Mouse (Mus musculus): ENCODE measurements around the gene Fbxw9.

Fbxw9 gene

GRCm38 (mm10) chr8:85084633-85085032, 24.8 kb downstream of the Fbxw9 start:
- DNase-seq (ENCODE audit: low spot score), result no peak

- DNase-seq (ENCODE audit: low spot score), result no peak
Measured at GRCm38 (mm10) chr8:85086238-85086637, 26.4 kb downstream of the Fbxw9 start.

- no peak for DNase-seq (ENCODE audit: low spot score)
Measured at GRCm38 (mm10) chr8:85088771-85089170, 28.9 kb downstream of the Fbxw9 start.

- DNase-seq (ENCODE audit: low spot score), result no peak
Measured at GRCm38 (mm10) chr8:85090856-85091255, 31.0 kb downstream of the Fbxw9 start.

GRCm38 (mm10) chr8:85091526-85092090, 31.8 kb downstream of the Fbxw9 start:
- no peak for DNase-seq (ENCODE audit: low spot score)

- DNase-seq (ENCODE audit: low spot score), result no peak
Measured at GRCm38 (mm10) chr8:85095051-85095450, 35.2 kb downstream of the Fbxw9 start.

- DNase-seq (ENCODE audit: low spot score), result no peak
Measured at GRCm38 (mm10) chr8:85095566-85095965, 35.7 kb downstream of the Fbxw9 start.

- DNase-seq (ENCODE audit: low spot score), result no peak
Measured at GRCm38 (mm10) chr8:85096196-85096595, 36.3 kb downstream of the Fbxw9 start.

GRCm38 (mm10) chr8:85096850-85097249, 37.0 kb downstream of the Fbxw9 start:
- DNase-seq (ENCODE audit: low spot score), result no peak

- DNase-seq (ENCODE audit: low spot score), result no peak
Measured at GRCm38 (mm10) chr8:85100076-85100665, 40.3 kb downstream of the Fbxw9 start.

- no peak for DNase-seq (ENCODE audit: low spot score)
Measured at GRCm38 (mm10) chr8:85113241-85113640, 53.4 kb downstream of the Fbxw9 start.

GRCm38 (mm10) chr8:85115501-85115900, 55.6 kb downstream of the Fbxw9 start:
- DNase-seq (ENCODE audit: low spot score), result no peak

Measured in c-Kit-positive CD71-positive TER-119-positive erythroid progenitor cells, embryonic 14.5 days (primary cell).